Mouse (Mus musculus) heart, postnatal 4 days (tissue): ENCODE data around the gene Pard6b. TPM values are rescaled to one million over a fixed set of nuclear protein-coding genes. Genes with fewer than 3 reads are reported as not detected.

Source experiments
- DNase-seq: peaks from one replicate; pipeline ENCODE4 v3.0.0; 2021
- total RNA-seq, 2 experiments: library from RNA; stranded (reverse); gene quantifications; 2 replicates each; pipeline ENCODE4 v1.2.3; 2021

The Pard6b gene
- total RNA-seq, 2 experiments from 2014 or later: 4.0 to 4.5 TPM

DNA sequence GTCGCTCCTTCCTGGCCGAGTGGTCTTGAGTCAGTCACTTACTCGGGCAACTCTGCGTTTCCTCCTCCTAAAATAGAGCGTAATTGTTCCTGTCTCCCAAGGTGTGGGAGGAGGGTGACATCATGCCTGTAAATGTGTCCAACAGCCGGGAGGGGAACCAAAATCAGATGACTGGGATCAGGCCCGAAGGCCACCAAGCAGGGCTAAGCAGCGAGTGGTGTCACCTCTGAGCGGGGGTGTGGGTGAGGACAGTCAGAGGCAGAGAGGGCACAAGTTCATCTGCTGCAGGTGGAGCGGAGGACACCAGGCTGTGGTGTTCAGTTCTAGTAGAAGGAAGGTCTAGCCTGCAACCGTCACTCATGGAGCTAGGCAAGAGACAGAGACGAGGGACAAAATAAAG lies 17.1 kb upstream of the Pard6b start:
- no peak for DNase-seq

DNA sequence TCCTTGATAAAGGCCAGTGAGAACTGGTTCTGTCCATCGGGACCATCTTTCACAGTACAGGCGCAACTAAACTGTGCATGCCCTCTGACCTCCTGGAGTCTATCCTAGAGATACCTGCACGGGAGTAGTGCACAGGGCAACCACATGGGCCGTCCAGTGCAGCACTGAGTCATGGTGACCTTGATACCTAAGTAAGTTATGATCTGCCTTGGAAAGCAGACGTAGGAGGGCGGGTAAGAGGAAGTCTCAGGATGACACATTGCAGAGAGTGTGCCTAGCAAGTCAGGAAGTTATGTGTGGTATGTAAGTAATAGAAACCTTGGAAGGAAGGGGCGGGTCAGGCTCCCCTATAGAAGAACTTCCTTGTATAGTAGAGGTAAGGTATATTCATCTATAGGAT lies 15.3 kb upstream of the Pard6b start:
- DNase-seq: no peak

- no peak for DNase-seq
Measured at GRCm38 (mm10) chr2:168066783-168067182, 14.0 kb upstream of the Pard6b start.

DNA sequence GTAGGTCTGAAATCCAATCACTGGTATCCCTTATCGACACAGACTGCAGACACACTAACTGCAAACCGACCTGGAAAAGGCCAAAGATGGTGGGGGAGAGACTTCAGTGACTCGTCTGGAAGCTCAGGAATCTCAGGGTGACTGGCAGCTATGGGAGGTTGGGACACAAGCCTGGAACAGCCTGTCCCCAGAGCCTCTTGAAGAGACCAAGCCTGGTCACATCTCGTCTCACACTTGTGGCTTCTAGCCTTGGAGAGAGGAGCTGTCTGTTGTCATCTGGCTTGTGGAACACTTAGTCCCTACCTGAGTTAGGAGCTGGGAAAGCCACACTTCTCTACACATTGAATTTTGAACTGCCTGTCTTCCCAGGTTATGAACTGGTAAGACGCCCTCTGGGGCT lies 10.4 kb upstream of the Pard6b start:
- DNase-seq: no peak

GRCm38 (mm10) chr2:168072436-168073131 lies 8.2 kb upstream of the Pard6b start:
- peak; percentile 69 for DNase-seq

- DNase-seq: no peak
Measured at GRCm38 (mm10) chr2:168073722-168074121, 7.1 kb upstream of the Pard6b start.

DNA sequence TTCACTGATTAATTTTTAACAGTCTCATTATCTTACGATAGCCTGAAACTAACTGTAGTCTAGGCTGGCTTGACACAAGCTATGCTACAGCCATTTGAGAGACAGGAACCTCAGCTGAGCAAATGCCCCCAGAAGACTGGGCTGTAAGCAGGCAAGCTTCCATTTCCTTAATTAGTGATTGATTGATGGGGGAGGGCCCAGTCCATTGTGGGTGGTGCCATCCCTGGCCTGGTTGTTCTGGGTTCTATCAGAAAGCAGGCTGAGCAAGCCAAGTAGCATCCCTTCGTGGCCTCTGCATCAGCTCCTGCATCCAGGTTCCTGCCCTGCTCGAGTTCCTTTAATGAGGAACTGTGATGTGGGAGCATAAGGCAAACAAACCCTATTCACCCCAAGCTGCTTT lies 6.3 kb upstream of the Pard6b start:
- DNase-seq: no peak

GRCm38 (mm10) chr2:168076840-168077576 lies 3.8 kb upstream of the Pard6b start:
- DNase-seq: no peak

DNA sequence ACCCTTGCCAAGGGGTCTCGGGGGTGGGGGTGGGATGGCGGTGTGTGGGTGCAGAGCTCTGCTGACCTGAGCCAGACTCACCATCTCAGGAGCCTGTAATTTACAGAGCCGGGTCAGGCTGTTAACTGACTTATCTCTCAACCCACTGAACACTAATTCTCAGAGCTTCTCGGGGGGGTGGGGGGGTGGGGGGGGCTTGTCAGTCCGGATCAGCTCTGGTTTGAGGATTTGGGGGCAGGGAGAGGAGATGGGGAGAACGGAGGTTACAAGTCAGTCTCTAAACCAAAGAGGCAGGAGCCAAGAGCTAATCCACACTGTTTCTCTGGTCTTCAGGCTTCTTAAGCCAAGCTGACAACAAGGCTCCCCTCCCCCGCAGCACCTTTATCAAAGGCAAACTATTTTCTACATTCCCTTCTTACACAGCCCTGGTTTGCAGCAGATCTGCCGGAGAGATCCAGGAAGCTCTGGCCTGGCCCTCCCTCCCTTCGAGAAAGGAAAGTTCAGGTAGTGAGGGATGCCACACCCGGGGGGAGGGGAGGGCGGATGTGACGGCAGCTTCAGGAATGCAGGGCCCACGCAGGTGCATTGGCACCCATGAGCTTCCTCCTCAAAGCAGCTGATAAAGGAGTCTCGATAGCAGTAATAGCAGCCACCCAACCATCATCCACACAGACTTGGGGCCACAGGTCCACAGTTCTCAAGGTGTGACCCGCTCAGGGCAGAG lies 2.5 kb upstream of the Pard6b start:
- DNase-seq: no peak

DNA sequence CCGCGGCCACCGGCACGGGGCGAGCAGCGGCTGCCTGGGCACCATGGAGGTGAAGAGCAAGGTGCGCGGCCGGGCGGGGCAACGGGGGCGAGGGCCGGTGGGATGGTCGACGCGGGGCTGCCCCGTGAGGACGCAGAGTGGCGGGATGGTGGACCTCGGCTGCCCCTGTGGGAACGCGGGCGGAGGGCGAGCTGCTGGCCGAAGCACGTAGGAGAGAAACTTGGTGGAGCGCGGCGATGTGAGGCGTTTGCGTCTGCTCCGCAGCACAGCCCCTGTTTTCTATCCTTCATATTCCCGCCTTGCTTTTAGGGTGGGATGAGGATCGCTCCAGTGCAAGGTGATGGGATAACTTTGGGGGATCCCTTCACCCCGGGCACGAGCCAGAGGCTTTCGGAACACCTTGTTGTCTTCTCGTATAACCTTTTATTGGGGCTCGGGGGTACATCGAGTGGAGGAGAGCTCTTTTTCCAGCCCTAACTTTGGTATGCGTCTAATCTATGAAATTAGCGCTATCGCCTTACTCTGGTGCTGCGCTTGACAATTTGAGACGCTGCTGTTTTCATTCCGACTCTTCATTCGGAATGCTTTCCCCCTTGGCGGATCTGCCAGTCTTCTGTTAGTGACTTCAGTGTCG lies 612 bp downstream of the Pard6b start:
- peak; percentile 37 for DNase-seq

DNA sequence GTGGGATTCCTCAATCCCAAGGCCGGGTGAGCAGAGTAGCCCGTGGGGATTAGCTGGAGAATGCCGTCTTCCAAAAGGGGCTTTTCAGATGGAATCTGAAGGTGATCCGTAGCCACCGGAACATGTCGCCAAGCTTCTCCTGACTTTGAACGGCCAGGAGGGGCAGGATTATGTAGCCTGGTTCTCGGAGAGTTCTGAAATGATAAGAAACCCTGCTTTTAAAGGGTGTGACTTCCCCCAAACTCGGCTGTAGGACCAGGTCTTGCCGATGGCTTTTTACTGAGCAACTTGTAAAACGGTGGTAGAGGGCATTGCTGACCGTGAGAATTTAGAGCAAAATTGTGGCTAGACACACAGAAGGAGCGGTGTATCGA lies 1.1 kb downstream of the Pard6b start:
- no peak for DNase-seq

DNA sequence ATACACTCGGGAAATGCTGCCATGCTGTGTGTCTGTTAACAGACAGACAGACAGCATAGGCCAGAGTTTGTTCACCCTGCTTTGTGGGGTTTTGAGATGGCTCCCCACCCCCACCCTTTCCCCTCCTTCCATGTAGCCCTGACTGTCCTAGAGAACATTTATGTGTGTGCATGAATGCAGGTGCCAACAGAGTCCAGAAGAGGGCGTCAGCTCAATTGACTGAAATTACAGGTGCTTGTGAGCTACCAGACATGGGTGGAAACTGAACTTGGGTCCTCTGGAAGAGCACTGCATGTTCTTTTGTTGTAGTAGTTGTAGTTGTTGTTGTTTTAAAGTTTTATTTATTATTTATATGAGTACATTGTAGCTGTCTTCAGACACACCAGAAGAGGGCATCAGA lies 2.8 kb downstream of the Pard6b start:
- no peak for DNase-seq

GRCm38 (mm10) chr2:168084228-168084627 lies 3.4 kb downstream of the Pard6b start:
- no peak for DNase-seq

GRCm38 (mm10) chr2:168085621-168086265 lies 4.9 kb downstream of the Pard6b start:
- DNase-seq: no peak

- no peak for DNase-seq
Measured at GRCm38 (mm10) chr2:168086318-168086717, 5.5 kb downstream of the Pard6b start.

DNA sequence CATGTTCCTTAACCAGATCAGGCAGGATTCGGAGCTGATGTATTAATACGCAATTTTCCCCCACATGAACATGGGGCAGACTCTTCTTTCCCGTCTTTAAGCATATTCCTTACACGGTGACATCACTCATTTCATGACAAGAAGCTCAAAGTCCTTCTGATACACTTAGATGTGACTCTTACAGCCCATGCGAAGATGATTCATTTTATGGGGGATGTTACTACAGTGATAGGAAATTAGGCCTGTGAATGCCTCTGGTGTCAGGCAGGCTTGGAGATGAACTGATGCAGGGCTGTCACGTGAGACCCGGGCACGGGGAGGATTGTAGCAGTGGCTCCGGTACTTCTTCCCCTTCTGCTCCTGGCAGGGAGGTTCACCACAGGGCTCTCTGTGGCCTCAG lies 6.0 kb downstream of the Pard6b start:
- DNase-seq: no peak

DNA sequence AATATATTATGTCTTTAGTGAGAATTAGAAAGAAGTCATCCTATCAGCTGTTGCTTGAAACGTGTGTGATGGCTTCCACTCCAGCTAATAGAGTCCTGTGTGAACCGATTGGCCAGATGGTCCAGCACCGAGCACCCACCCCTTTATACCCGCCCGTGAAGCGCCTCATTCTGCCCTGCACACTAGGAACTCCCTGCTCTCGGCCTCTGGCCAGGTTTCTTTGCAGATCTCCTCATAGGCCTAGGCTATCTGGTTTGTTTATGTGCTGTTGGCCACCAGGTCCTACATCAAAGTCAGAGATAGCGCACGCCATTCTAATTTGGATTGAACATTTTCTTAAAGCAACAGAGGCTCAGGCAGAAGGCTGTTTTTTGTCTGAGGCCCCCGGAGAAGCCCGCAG lies 10.8 kb downstream of the Pard6b start:
- DNase-seq: no peak

DNA sequence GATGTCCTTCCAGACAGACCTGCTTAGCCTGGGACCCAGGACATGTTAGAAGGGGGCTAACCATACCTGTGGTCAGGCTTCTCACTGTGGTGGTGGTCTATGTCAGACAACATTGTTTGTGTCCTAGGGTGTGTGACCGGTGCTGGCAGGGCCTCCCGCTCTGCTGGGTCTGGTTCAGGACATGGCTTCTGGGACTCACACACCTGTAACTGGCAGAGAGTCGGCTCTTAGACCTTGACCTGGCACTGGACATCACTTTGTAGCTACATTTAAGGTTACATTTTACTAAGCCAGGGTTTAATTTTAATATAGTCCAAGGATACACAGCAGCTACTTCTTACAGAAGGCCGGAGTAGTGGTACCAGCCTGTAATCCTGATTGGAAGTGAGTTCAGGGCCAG lies 12.3 kb downstream of the Pard6b start:
- DNase-seq: no peak

- peak; percentile 52 for DNase-seq
Measured at GRCm38 (mm10) chr2:168095077-168095476, 14.3 kb downstream of the Pard6b start.

- no peak for DNase-seq
Measured at GRCm38 (mm10) chr2:168096487-168096886, 15.7 kb downstream of the Pard6b start.

- DNase-seq: peak; percentile 78
Measured at GRCm38 (mm10) chr2:168098040-168098439, 17.2 kb downstream of the Pard6b start.

DNA sequence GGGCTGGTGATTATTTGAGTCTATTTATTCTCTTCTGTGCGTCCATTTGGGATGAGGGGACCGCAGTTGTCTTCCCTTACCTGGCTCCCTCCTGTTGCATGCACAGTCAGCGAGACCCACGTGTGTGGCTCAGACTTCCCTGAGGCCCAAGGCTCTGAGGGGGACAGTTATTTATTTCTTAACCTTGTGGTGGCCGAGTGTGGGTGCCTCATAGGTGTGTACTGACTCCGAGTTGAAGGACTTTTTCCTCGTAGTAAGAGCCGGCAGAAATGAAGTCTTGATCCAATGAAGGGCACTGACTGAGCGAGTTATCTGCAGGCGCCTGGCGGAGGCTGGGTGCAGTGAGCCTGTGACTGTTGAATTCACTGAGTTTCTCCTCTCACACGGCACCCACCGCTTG lies 19.2 kb downstream of the Pard6b start:
- no peak for DNase-seq

- no peak for DNase-seq
Measured at GRCm38 (mm10) chr2:168101805-168102204, 21.0 kb downstream of the Pard6b start.
